Mouse (Mus musculus) heart, adult 2 months (tissue): Measurements from ENCODE around the gene Tuba3b. TPM values are rescaled to one million over a fixed set of nuclear protein-coding genes. Genes with fewer than 3 reads are reported as not detected.

Experiments used
- DNase-seq, 2 experiments: peaks; one replicate each; pipeline ENCODE4 v3.0.0; 2021
- H3K27ac ChIP-seq: fragments of 200-600 bp; 2 replicates; pipeline ENCODE4 v1.8.1; 2022
- H3K27me3 ChIP-seq: fragments of 200-500 bp; 2 replicates; pipeline ENCODE4 v1.6.1; 2012; ENCODE audit warnings: mild to moderate bottlenecking, low read length, inconsistent platforms, mixed read lengths; ENCODE audit not compliant: control insufficient read depth, insufficient read depth
- H3K36me3 ChIP-seq: fragments of 200-500 bp; 2 replicates; pipeline ENCODE4 v1.6.1; 2012; ENCODE audit warnings: low read length, inconsistent platforms; ENCODE audit not compliant: control insufficient read depth, insufficient read depth
- H3K4me1 ChIP-seq: fragments of 200-500 bp; 2 replicates; pipeline ENCODE4 v1.6.1; 2011; ENCODE audit warnings: low read length; ENCODE audit not compliant: control insufficient read depth, insufficient read depth
- H3K4me3 ChIP-seq: fragments of 200-600 bp; 2 replicates; pipeline ENCODE4 v1.8.1; 2022
- H3K79me2 ChIP-seq: fragments of 200-500 bp; replicated peaks from 2 replicates; pipeline ENCODE4 v1.6.1; 2012; ENCODE audit warnings: mild to moderate bottlenecking, inconsistent platforms, low read length, moderate library complexity, mixed read lengths; ENCODE audit not compliant: control insufficient read depth, insufficient read depth
- H3K9ac ChIP-seq: fragments of 200-500 bp; 2 replicates; pipeline ENCODE4 v1.6.1; 2012; ENCODE audit warnings: low read depth, mild to moderate bottlenecking, control low read depth, inconsistent platforms, low read length, mixed read lengths
- CTCF ChIP-seq: fragments of 200-600 bp; IDR thresholded peaks from 2 replicates; pipeline ENCODE4 v1.8.1; 2022; ENCODE audit warnings: antibody characterized with exemption, mild to moderate bottlenecking, moderate library complexity
- EP300 ChIP-seq: fragments of 200-500 bp; IDR thresholded peaks from 2 replicates; pipeline ENCODE4 v1.6.1; 2011; ENCODE audit warnings: low read depth, low read length, control low read depth; ENCODE audit not compliant: insufficient read depth
- POLR2A ChIP-seq: fragments of 200-500 bp; IDR thresholded peaks from 2 replicates; pipeline ENCODE4 v1.6.1; 2011; ENCODE audit warnings: mild to moderate bottlenecking, low read depth, low read length, control low read depth; ENCODE audit not compliant: insufficient read depth
- WGBS: fragments of 180-500 bp; shearing (Covaris S2); methylation state at CpG from one replicate; pipeline ENCODE4 v1.1.7; 2018; 5-methylcytosine and 5-hydroxymethylcytosine counted together
- intact Hi-C: fragments of 180-260 bp; cut with DNase I; formaldehyde crosslinking; loops from one replicate; pipeline ENCODE4 v1.15.1; 2025
- polyA plus RNA-seq: library from polyadenylated mRNA; depleted of rRNA; stranded (reverse); fragments of >200 nt; gene quantifications from 2 replicates; pipeline ENCODE4 v1.2.3, GENCODE M21; 2012; rRNA removed
- total RNA-seq, 2 experiments: library from RNA; stranded (reverse); gene quantifications; 2 replicates each; pipeline ENCODE4 v1.2.3; 2021

The Tuba3b gene
- total and polyA plus RNA-seq, 3 experiments: 0.20 to 0.68 (median 0.31) TPM

GRCm38 (mm10) chr6:145667654-145668053 lies 52.1 kb downstream of the Tuba3b start:
- 30% methylated on average over 3 of the region's 3 CpGs for WGBS
- intact Hi-C loops: loop anchor here (10.0 kb wide), 1 partner anchor 127 kb away; no protein-coding TSS in a partner anchor
- no peak for TF ChIP-seq POLR2A
- TF ChIP-seq EP300: no peak
- no peak for TF ChIP-seq CTCF
- H3K79me2 ChIP-seq: no peaks in the 10 kb centered on the region
- peak in 1 of 2 experiments; percentile 7 for DNase-seq
- peaks cover 3% of the 10 kb centered on the region for H3K4me1 ChIP-seq
- no peak overlapping the region for H3K27ac ChIP-seq
- no peaks in the 10 kb centered on the region for H3K36me3 ChIP-seq
- no peak overlapping the region for H3K9ac ChIP-seq
- no peaks in the 10 kb centered on the region for H3K27me3 ChIP-seq
- no peak overlapping the region for H3K4me3 ChIP-seq

GRCm38 (mm10) chr6:145669596-145670071 lies 54.1 kb downstream of the Tuba3b start:
- H3K79me2 ChIP-seq: no peaks in the 10 kb centered on the region
- DNase-seq: peak in 1 of 2 experiments; percentile 9
- H3K27me3 ChIP-seq: no peaks in the 10 kb centered on the region
- no peak overlapping the region for H3K27ac ChIP-seq
- no peak overlapping the region for H3K4me3 ChIP-seq
- no peaks in the 10 kb centered on the region for H3K36me3 ChIP-seq
- H3K9ac ChIP-seq: no peak overlapping the region
- H3K4me1 ChIP-seq: peaks cover 3% of the 10 kb centered on the region
- intact Hi-C loops: loop anchor here (10.0 kb wide), 1 partner anchor 125 kb away; no protein-coding TSS in a partner anchor
- TF ChIP-seq EP300 (no peak), POLR2A (no peak), CTCF (no peak)
- WGBS: 34% methylated on average over 10 of the region's 10 CpGs

Other genes with a start within 250 kb of the Tuba3b start
- 1 to 10 TPM; 2.0 to 2.2 TPM for gene Lmntd1, start 1.4 kb upstream of the Tuba3b start, total RNA-seq
- gene Lmntd1, start 1.4 kb upstream of the Tuba3b start, polyA plus RNA-seq: 6.7 and 11.4 TPM in 2 replicates
- 10 to 100 TPM; 56.9 to 58.2 TPM for gene Rassf8, start 131.0 kb downstream of the Tuba3b start, total RNA-seq
- gene Rassf8, start 131.0 kb downstream of the Tuba3b start, polyA plus RNA-seq: 18.1 and 36.4 TPM in 2 replicates
- 10 to 100 TPM; 10.4 to 32.3 TPM for gene Bhlhe41, start 249.8 kb downstream of the Tuba3b start, total RNA-seq
- gene Bhlhe41, start 249.8 kb downstream of the Tuba3b start, polyA plus RNA-seq: 4.7 and 4.9 TPM in 2 replicates